Mouse (Mus musculus) brown adipose tissue, adult 24 weeks (tissue): Measurements from ENCODE around the gene Nfasc. TPM values are rescaled to one million over a fixed set of nuclear protein-coding genes. Genes with fewer than 3 reads are reported as not detected.

Experiments
- H3K27ac ChIP-seq: fragments of 200-500 bp; replicated peaks from 2 replicates; pipeline ENCODE4 v1.5.1; 2012; ENCODE audit warnings: low read depth, mild to moderate bottlenecking, low read length
- H3K4me1 ChIP-seq: fragments of 200-500 bp; 2 replicates; pipeline ENCODE4 v1.6.1; 2012; ENCODE audit warnings: low read length, mixed read lengths; ENCODE audit not compliant: control insufficient read depth, insufficient read depth, insufficient read length
- H3K4me3 ChIP-seq: fragments of 200-500 bp; 2 replicates; pipeline ENCODE4 v1.5.1; 2012; ENCODE audit warnings: low read depth, mild to moderate bottlenecking, low read length, moderate library complexity; ENCODE audit not compliant: insufficient read depth
- polyA plus RNA-seq: library from polyadenylated mRNA; stranded (reverse); fragments of >200 nt; gene quantifications from 2 replicates; pipeline ENCODE4 v1.2.4, GENCODE M21; 2012; ENCODE audit not compliant: missing spikeins, insufficient read depth, insufficient read length

The Nfasc gene
- polyA plus RNA-seq, 1 experiment = not detected

- H3K4me3 ChIP-seq = no peak overlapping the region
- H3K4me1 ChIP-seq = no peaks in the 10 kb centered on the region
- no peak overlapping the region for H3K27ac ChIP-seq
Measured at GRCm38 (mm10) chr1:132567336-132568125, 174.1 kb downstream of the Nfasc start.

DNA sequence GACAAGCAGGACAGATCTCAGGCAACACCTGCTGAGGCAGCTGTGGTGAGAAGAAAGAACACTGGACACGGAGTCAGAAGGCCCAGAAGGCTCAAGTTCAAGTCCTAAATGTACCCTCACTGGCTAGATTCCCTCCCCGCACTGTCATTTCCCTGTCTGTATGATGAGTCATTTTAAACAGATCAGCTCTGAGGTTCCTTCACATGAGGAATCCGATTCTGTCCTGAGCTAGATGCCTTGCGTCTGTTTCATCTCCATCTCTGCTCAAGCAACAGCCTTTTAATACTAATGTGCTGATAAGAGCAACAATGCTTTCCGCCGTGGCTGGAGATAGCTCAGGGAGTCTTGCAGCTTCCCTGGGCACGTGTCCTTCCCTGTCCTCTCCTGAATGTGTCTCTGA, 175.8 kb downstream of the Nfasc start:
- Histone ChIP-seq H3K4me3 (no peak overlapping the region), H3K4me1 (no peaks in the 10 kb centered on the region), H3K27ac (no peak overlapping the region)

GRCm38 (mm10) chr1:132564946-132565345, 176.7 kb downstream of the Nfasc start:
- Histone ChIP-seq H3K27ac (no peak overlapping the region), H3K4me1 (no peaks in the 10 kb centered on the region), H3K4me3 (no peak overlapping the region)

- no peaks in the 10 kb centered on the region for H3K4me1 ChIP-seq
- H3K27ac ChIP-seq = no peak overlapping the region
- no peak overlapping the region for H3K4me3 ChIP-seq
Measured at GRCm38 (mm10) chr1:132562337-132562795, 179.2 kb downstream of the Nfasc start.

DNA sequence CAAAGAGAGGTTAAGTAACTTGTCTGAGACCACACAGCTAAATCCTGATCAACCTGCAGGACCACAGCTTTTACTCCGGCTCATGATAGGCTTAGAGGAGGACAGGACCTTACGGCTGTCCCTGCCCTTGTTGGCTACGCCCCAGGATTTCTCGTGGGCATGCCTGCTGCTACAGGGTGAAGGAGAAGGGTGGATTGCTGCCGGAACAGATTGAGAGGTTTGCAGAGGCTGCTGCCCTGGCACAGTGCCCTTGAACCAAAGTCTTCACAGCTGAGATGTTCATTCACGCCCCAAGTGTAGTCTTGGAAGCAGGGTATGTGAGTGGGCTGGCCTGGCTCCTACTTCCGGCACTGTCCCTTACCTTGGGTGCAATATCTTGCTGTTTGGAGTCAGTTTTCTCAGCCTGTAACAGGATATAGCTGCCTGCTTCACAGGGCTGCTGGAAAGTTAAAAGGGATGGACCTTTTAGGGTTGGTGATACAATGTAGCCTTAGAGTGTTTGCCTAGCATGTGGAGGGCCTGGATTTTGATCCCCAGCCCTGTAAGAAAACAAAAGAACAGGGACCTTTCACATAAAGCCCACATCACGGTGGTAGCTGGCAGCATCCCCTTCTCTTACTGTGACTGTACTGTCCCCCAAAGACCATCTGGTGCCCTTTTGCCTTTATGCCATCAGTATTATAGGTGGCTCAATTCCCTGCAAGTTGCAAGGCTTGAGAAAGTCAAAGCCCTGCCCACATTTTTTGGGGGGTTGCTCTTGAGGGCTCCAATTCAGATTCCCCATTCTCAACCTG, 180.5 kb downstream of the Nfasc start:
- no peak overlapping the region for H3K27ac ChIP-seq
- no peak overlapping the region for H3K4me3 ChIP-seq
- no peaks in the 10 kb centered on the region for H3K4me1 ChIP-seq

- Histone ChIP-seq H3K4me1 (no peaks in the 10 kb centered on the region), H3K27ac (no peak overlapping the region), H3K4me3 (no peak overlapping the region)
Measured at GRCm38 (mm10) chr1:132559045-132559444, 182.6 kb downstream of the Nfasc start.

DNA sequence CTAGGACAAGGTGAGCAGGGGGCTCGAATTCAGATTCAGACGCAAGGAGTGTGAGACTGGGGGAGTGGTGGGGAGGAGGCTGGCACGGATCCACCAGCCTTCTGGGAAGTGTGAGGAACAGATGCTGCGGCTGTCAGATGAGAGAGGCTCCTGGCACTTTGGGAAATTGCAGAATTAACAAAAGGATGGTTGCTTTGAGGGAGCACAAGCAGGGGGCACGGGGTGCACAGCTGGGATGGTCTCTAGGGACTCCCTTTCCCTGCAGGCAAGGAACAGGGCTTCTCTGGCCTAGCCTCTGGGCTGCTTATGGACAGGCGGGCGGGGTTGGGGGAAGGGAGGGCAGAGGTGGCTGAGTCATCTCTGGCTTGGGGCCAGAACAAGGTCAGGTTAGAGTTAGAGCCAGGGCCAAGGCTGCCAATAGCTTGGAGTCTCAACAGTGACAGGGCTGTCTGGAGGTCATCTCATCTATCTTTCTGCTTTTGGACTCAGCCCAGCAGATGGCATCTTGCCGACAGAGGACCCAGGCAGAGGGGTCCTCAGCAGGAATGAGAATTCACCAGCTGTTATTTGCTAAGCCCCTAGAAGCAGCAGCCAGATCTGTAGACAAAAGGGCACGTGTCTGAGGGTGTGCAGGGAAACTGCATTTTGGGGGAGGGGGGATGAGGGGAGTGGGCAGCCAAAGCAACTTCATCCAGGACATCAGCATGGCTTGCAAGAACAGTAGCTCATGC, 183.5 kb downstream of the Nfasc start:
- Histone ChIP-seq H3K4me1 (no peaks in the 10 kb centered on the region), H3K27ac (no peak overlapping the region), H3K4me3 (no peak overlapping the region)

GRCm38 (mm10) chr1:132543789-132544188, 197.8 kb downstream of the Nfasc start:
- H3K4me3 ChIP-seq = no peak overlapping the region
- no peak overlapping the region for H3K27ac ChIP-seq
- H3K4me1 ChIP-seq = no peaks in the 10 kb centered on the region

GRCm38 (mm10) chr1:132542762-132543306, 198.8 kb downstream of the Nfasc start, which contains the start of gene Cntn2:
TSS of gene Cntn2 (minus strand) at chr1:132543256.
- Histone ChIP-seq H3K4me3 (no peak within 1 kb of the TSS), H3K27ac (no peak within 1 kb of the TSS)

DNA sequence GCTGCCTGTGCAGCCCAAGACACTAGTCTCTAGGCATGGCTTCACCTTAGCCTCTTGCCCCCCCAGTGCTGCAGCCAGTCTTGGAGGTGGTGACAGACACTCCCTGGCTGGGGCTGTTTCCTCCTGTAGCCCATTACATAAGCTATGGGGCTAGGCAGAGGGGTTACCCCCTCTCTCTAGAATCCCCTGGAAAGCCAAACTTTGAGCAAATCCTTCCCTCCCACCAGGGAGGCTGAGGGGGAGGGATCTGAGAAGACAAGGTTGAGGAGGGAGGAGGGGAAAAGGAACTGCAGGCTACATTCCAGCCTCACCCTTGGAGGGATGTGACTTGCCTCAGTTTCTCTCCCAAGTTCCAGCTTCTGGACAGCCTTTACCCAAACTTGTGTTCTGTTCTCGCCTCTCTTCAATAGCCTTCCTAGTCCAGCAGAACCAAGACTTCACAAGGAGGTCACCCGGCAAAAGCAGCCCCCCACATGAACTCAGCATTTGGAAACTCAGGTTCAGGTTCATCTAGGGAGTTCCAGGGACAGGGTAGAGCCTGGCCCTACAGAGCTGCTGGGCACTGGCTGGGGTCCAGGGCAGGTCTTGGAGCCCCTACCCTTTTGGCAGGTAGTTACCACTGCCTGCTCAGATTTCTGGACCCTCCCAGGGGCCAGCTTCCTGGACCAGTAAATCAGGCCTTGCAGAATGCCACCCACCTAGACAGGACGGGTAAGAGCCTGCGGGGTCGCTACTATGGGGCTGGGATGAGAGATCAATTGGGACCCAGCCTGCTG, 199.6 kb downstream of the Nfasc start:
- no peak overlapping the region for H3K4me3 ChIP-seq
- H3K27ac ChIP-seq = no peak overlapping the region
- H3K4me1 ChIP-seq = no peaks in the 10 kb centered on the region

More at GRCm38 (mm10) chr1:132542762-132543306, 198.8 kb downstream of the Nfasc start, which contains the start of gene Cntn2:
- no peaks in the 10 kb centered on the region for H3K4me1 ChIP-seq

- Histone ChIP-seq H3K27ac (no peak overlapping the region), H3K4me3 (no peak overlapping the region), H3K4me1 (no peaks in the 10 kb centered on the region)
Measured at GRCm38 (mm10) chr1:132541171-132541823, 200.3 kb downstream of the Nfasc start.

- Histone ChIP-seq H3K4me1 (no peaks in the 10 kb centered on the region), H3K4me3 (no peak overlapping the region), H3K27ac (no peak overlapping the region)
Measured at GRCm38 (mm10) chr1:132540701-132541100, 200.9 kb downstream of the Nfasc start.

GRCm38 (mm10) chr1:132537736-132538135, 203.9 kb downstream of the Nfasc start:
- Histone ChIP-seq H3K4me3 (no peak overlapping the region), H3K4me1 (no peaks in the 10 kb centered on the region), H3K27ac (no peak overlapping the region)

- H3K4me3 ChIP-seq = no peak overlapping the region
- no peaks in the 10 kb centered on the region for H3K4me1 ChIP-seq
- H3K27ac ChIP-seq = no peak overlapping the region
Measured at GRCm38 (mm10) chr1:132536416-132536815, 205.2 kb downstream of the Nfasc start.
